Mouse (Mus musculus): ENCODE data around the gene Luc7l. TPM values are rescaled to one million over a fixed set of nuclear protein-coding genes. Genes with fewer than 3 reads are reported as not detected.

The Luc7l gene
- polyA plus RNA-seq, 1 experiment: 13.8 TPM

DNA sequence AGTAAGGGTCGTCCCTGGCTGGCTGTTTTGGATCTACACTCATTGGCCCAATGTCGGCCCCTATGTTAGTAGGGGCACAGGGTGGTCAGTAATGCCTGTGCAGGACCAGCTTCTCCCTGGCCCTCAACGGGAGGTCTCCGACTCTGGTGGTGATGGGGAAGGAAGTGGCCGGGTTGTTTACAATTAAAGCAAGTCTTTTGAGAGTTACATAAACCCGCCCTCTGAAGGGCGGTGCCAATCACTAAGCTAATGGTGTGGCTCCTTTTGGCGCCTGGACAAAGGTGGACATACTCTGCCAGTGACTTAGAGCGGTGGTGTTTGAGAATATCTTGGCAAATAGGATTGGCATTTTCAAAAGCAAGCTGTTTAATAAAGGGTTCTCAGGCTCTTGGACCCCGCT lies 62.8 kb downstream of the Luc7l start:
- Histone ChIP-seq H3K4me3 (ENCODE audit: extremely low read depth, insufficient read depth, insufficient read length) (no peak overlapping the region), H3K27me3 (ENCODE audit: control insufficient read depth, insufficient read depth, low read length) (no peaks in the 10 kb centered on the region), H3K36me3 (ENCODE audit: control insufficient read depth, insufficient read depth, low read length) (no peaks in the 10 kb centered on the region), H3K27ac (ENCODE audit: insufficient read depth, low read length) (no peak overlapping the region), H3K4me1 (ENCODE audit: control insufficient read depth, insufficient read depth, insufficient read length) (no peaks in the 10 kb centered on the region)
- DNase-seq (ENCODE audit: low read depth in 1 of 2, low spot score in 2 of 2): no peak
- WGBS: 43% methylated on average over 10 of the region's 10 CpGs
- TF ChIP-seq CTCF (IDR thresholded peaks at IDR 0.05; ENCODE audit: extremely low read depth, insufficient read depth, insufficient read length, insufficient replicate concordance): no peak
- no peak for TF ChIP-seq POLR2A (IDR thresholded peaks at IDR 0.05; ENCODE audit: low read depth, low read length)

DNA sequence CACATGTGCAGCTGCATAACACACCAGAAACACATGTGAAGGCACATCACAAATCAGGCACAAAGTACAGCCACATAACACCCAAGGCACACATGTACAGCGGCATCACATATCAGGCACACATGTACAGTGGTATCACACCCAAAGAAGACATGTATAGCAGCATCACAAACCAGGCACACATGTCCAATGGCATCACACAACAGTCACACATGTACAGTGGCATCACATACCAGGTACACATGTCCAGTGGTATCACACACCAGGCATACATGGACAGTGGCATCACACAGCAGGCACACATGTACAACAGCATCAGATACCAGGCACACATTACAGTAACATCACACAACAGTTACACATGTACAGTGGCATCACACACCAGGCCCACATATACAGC lies 65.7 kb downstream of the Luc7l start:
- no peaks in the 10 kb centered on the region for H3K36me3 ChIP-seq (ENCODE audit: control insufficient read depth, insufficient read depth, low read length)
- TF ChIP-seq POLR2A (IDR thresholded peaks at IDR 0.05; ENCODE audit: low read depth, low read length) (no peak), CTCF (IDR thresholded peaks at IDR 0.05; ENCODE audit: extremely low read depth, insufficient read depth, insufficient read length, insufficient replicate concordance) (no peak)
- no peak overlapping the region for H3K27ac ChIP-seq (ENCODE audit: insufficient read depth, low read length)
- no peak overlapping the region for H3K4me3 ChIP-seq (ENCODE audit: extremely low read depth, insufficient read depth, insufficient read length)
- DNase-seq (ENCODE audit: low read depth in 1 of 2, low spot score in 2 of 2): no peak
- 94% methylated on average over 1 of the region's 1 CpGs for WGBS
- no peaks in the 10 kb centered on the region for H3K4me1 ChIP-seq (ENCODE audit: control insufficient read depth, insufficient read depth, insufficient read length)
- H3K27me3 ChIP-seq (ENCODE audit: control insufficient read depth, insufficient read depth, low read length): no peaks in the 10 kb centered on the region

Other genes with a start within 250 kb of the Luc7l start
- gene Rab11fip3, start 183.3 kb upstream of the Luc7l start, polyA plus RNA-seq (2012; rRNA removed): 13.3 and 13.6 TPM in 2 replicates
- 5.7 and 5.8 TPM in 2 replicates for gene Decr2, start 162.6 kb upstream of the Luc7l start, polyA plus RNA-seq (2012; rRNA removed)
- 13.7 and 17.7 TPM in 2 replicates for gene Nme4, start 157.3 kb upstream of the Luc7l start, polyA plus RNA-seq (2012; rRNA removed)
- gene Tmem8, start 139.6 kb upstream of the Luc7l start, polyA plus RNA-seq (2012; rRNA removed): 44.9 and 58.3 TPM in 2 replicates
- 39.5 and 49.5 TPM in 2 replicates for gene Mrpl28, start 129.4 kb upstream of the Luc7l start, polyA plus RNA-seq (2012; rRNA removed)
- 18.6 and 18.9 TPM in 2 replicates for gene Axin1, start 114.2 kb upstream of the Luc7l start, polyA plus RNA-seq (2012; rRNA removed)
- 47.8 and 49.0 TPM in 2 replicates for gene Pdia2, start 53.8 kb upstream of the Luc7l start, polyA plus RNA-seq (2012; rRNA removed)
- gene Rgs11, start 49.9 kb upstream of the Luc7l start, polyA plus RNA-seq (2012; rRNA removed): 11.5 and 16.1 TPM in 2 replicates
- gene Arhgdig, start 45.1 kb upstream of the Luc7l start, polyA plus RNA-seq (2012; rRNA removed): 7.7 and 15.8 TPM in 2 replicates
- 22.9 and 26.4 TPM in 2 replicates for gene Fam234a, start 8.7 kb upstream of the Luc7l start, polyA plus RNA-seq (2012; rRNA removed)
- 7.9 and 14.5 TPM in 2 replicates for gene Neurl1b, start 161.9 kb downstream of the Luc7l start, polyA plus RNA-seq (2012; rRNA removed)

All from spleen, adult 2 months (tissue).